Mouse (Mus musculus) heart, embryonic 10.5 days (tissue): ENCODE measurements at regions not wholly inside any gene's neighbourhood (a gene's known extent, or its start where the extent isn't known, plus 50 kb on each side); places are given as distances from the start of the nearest gene placed in this dataset.

Experiments
- DNase-seq: peaks from one replicate; pipeline ENCODE4 v3.0.0-alpha.2; 2017; ENCODE audit warnings: low spot score
- H3K27ac ChIP-seq: fragments of 300-500 bp; sonication (generic); 2 replicates; pipeline ENCODE4 v1.5.1; 2016; ENCODE audit warnings: mild to moderate bottlenecking
- H3K27me3 ChIP-seq: fragments of 300-500 bp; sonication (generic); 2 replicates; pipeline ENCODE4 v1.6.1; 2016; ENCODE audit warnings: mild to moderate bottlenecking; ENCODE audit not compliant: poor library complexity, insufficient read depth, severe bottlenecking
- H3K36me3 ChIP-seq: fragments of 300-500 bp; sonication (generic); 2 replicates; pipeline ENCODE4 v1.6.1; 2016; ENCODE audit warnings: mild to moderate bottlenecking, moderate library complexity
- H3K4me1 ChIP-seq: fragments of 300-500 bp; sonication (generic); 2 replicates; pipeline ENCODE4 v1.6.1; 2016; ENCODE audit warnings: mild to moderate bottlenecking
- H3K4me3 ChIP-seq: fragments of 300-500 bp; sonication (generic); 2 replicates; pipeline ENCODE4 v1.5.1; 2016; ENCODE audit warnings: mild to moderate bottlenecking, moderate library complexity
- H3K9me3 ChIP-seq: fragments of 300-500 bp; sonication (generic); 2 replicates; pipeline ENCODE4 v1.6.1; 2016; ENCODE audit warnings: mild to moderate bottlenecking, moderate library complexity
- WGBS: fragments of 180-500 bp; shearing (Covaris S2); methylation state at CpG from one replicate; pipeline ENCODE4 v1.1.7; 2016; 5-methylcytosine and 5-hydroxymethylcytosine counted together

DNA sequence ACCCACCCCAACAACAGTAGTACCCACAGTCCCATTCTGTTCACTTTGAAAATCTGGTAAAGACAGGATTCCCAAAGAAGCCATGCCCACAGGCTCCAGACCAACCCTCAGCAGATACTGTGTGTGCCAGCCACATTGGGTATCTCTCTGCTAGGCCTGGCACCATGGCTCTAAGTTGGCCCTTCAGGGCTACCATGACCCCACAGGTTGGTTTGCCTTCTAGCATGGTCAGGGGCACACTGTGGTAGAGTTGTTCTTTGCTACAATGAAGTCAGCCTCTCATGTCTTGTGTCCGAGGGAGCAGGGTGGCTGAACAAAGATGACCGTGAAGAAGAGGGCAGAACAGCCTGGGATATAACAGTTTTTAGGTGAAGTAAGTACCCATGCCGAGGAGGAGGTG, 59.8 kb upstream of the Slco4a1 start:
- peaks cover 76% of the 10 kb centered on the region for H3K4me1 ChIP-seq
- DNase-seq: no peak
- H3K27me3 ChIP-seq: no peaks in the 10 kb centered on the region
- no peaks in the 10 kb centered on the region for H3K9me3 ChIP-seq
- H3K36me3 ChIP-seq: peaks cover 40% of the 10 kb centered on the region; the same call in 1 of the 2 replicates
- 82% methylated on average over 3 of the region's 3 CpGs for WGBS
- H3K4me3 ChIP-seq: no peak overlapping the region
- H3K27ac ChIP-seq: no peak overlapping the region

GRCm38 (mm10) chr2:180395279-180396034, 60.6 kb upstream of the Slco4a1 start:
- no peak for DNase-seq
- Histone ChIP-seq H3K36me3 (peaks cover 42% of the 10 kb centered on the region; the same call in 1 of the 2 replicates), H3K27ac (peak overlapping the region; percentile 9; the same call in 1 of the 2 replicates), H3K9me3 (no peaks in the 10 kb centered on the region), H3K27me3 (no peaks in the 10 kb centered on the region), H3K4me3 (no peak overlapping the region), H3K4me1 (peaks cover 83% of the 10 kb centered on the region)
- WGBS: 51% methylated on average over 11 of the region's 11 CpGs

- DNase-seq: no peak
- 0 out of 2 replicates have a peak, but pooled peaks cover 5% of the 10 kb centered on the region for H3K27me3 ChIP-seq
- 43% methylated on average over 16 of the region's 16 CpGs for WGBS
- H3K27ac ChIP-seq: peak overlapping the region; percentile 77
- no peaks in the 10 kb centered on the region for H3K9me3 ChIP-seq
- peak overlapping the region; percentile 47 for H3K4me3 ChIP-seq
- peaks cover 80% of the 10 kb centered on the region for H3K4me1 ChIP-seq
- peaks cover 59% of the 10 kb centered on the region for H3K36me3 ChIP-seq
Measured at GRCm38 (mm10) chr2:180392846-180393700, 58.6 kb upstream of the Gata5 start.

DNA sequence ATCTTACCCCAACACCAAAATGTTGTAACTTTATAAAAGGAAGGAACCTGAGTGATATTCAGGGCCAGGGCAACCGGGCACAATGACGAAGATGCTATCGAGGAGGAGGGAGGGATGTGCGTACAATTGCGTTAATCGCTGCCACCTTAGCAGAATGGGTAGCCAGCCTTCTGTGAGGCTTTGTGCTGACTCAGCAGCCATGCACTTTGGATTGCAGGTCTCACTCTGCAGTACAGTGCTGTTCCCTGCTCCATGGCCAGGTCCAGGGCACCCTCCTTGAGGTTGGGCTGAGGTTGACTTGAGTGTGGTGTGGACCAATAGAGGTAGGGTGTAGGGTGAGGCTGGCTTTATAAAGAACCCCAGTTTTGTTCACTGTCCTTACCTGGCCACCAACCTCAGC, 57.8 kb upstream of the Gata5 start:
- Histone ChIP-seq H3K4me1 (peaks cover 76% of the 10 kb centered on the region), H3K36me3 (peaks cover 60% of the 10 kb centered on the region), H3K9me3 (no peaks in the 10 kb centered on the region), H3K4me3 (peak overlapping the region; percentile 47), H3K27me3 (peaks cover 9% of the 10 kb centered on the region), H3K27ac (peak overlapping the region; percentile 77)
- 87% methylated on average over 6 of the region's 6 CpGs for WGBS
- no peak for DNase-seq

GRCm38 (mm10) chr2:180391349-180391748, 56.9 kb upstream of the Gata5 start:
- H3K36me3 ChIP-seq: peaks cover 58% of the 10 kb centered on the region
- peaks cover 71% of the 10 kb centered on the region for H3K4me1 ChIP-seq
- no peak overlapping the region; the same call in 1 of the 2 replicates for H3K27ac ChIP-seq
- no peak for DNase-seq
- peak overlapping the region; percentile 83 for H3K4me3 ChIP-seq
- H3K27me3 ChIP-seq: peaks cover 16% of the 10 kb centered on the region
- WGBS: 61% methylated on average over 3 of the region's 3 CpGs
- no peaks in the 10 kb centered on the region for H3K9me3 ChIP-seq

- Histone ChIP-seq H3K36me3 (peaks cover 48% of the 10 kb centered on the region), H3K4me1 (peaks cover 68% of the 10 kb centered on the region), H3K9me3 (no peaks in the 10 kb centered on the region), H3K4me3 (peak overlapping the region; percentile 83), H3K27me3 (peaks cover 25% of the 10 kb centered on the region), H3K27ac (peak overlapping the region; percentile 96)
- no peak for DNase-seq
- WGBS: 56% methylated on average over 15 of the region's 15 CpGs
Measured at GRCm38 (mm10) chr2:180390216-180390996, 55.9 kb upstream of the Gata5 start.

- H3K27ac ChIP-seq: peak overlapping the region; percentile 96
- peak overlapping the region; percentile 83 for H3K4me3 ChIP-seq
- no peak for DNase-seq
- peaks cover 68% of the 10 kb centered on the region for H3K4me1 ChIP-seq
- H3K27me3 ChIP-seq: peaks cover 34% of the 10 kb centered on the region
- 7% methylated on average over 2 of the region's 2 CpGs for WGBS
- H3K36me3 ChIP-seq: peaks cover 46% of the 10 kb centered on the region
- no peaks in the 10 kb centered on the region for H3K9me3 ChIP-seq
Measured at GRCm38 (mm10) chr2:180389486-180389885, 55.0 kb upstream of the Gata5 start.

- peaks cover 44% of the 10 kb centered on the region for H3K36me3 ChIP-seq
- H3K27ac ChIP-seq: peak overlapping the region; percentile 96
- peaks cover 67% of the 10 kb centered on the region for H3K4me1 ChIP-seq
- 43% methylated on average over 12 of the region's 12 CpGs for WGBS
- DNase-seq: no peak
- peaks cover 39% of the 10 kb centered on the region for H3K27me3 ChIP-seq
- no peaks in the 10 kb centered on the region for H3K9me3 ChIP-seq
- peak overlapping the region; percentile 83 for H3K4me3 ChIP-seq
Measured at GRCm38 (mm10) chr2:180389013-180389412, 54.5 kb upstream of the Gata5 start.

DNA sequence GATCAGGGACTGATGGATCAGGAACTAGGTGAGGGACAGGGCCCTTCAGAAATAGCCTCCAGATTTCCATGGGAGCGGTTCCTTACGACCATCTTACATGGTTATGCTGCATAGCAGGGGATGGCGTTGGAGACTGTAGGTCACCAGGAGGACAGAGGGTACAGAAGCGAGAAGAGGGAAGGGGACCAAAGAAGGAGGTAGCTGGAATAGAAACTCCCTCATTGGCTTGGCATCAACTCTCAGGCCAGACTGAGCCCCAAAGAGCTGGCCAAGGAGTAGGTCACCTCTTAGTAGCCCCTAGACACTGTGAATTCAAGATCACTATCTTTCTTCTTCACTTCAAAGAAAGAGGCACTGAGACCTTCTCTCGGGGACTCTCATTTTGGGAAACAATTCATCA, 53.6 kb upstream of the Gata5 start:
- no peak for DNase-seq
- peaks cover 62% of the 10 kb centered on the region for H3K4me1 ChIP-seq
- H3K9me3 ChIP-seq: no peaks in the 10 kb centered on the region
- peak overlapping the region; percentile 96 for H3K27ac ChIP-seq
- peaks cover 36% of the 10 kb centered on the region for H3K36me3 ChIP-seq
- 42% methylated on average over 5 of the region's 5 CpGs for WGBS
- peaks cover 45% of the 10 kb centered on the region for H3K27me3 ChIP-seq
- H3K4me3 ChIP-seq: peak overlapping the region; percentile 83

GRCm38 (mm10) chr2:180387305-180387704, 52.8 kb upstream of the Gata5 start:
- Histone ChIP-seq H3K9me3 (no peaks in the 10 kb centered on the region), H3K4me3 (peak overlapping the region; percentile 83), H3K27me3 (peaks cover 45% of the 10 kb centered on the region), H3K27ac (peak overlapping the region; percentile 96), H3K36me3 (peaks cover 29% of the 10 kb centered on the region), H3K4me1 (peaks cover 59% of the 10 kb centered on the region)
- DNase-seq: no peak
- 36% methylated on average over 2 of the region's 2 CpGs for WGBS

DNA sequence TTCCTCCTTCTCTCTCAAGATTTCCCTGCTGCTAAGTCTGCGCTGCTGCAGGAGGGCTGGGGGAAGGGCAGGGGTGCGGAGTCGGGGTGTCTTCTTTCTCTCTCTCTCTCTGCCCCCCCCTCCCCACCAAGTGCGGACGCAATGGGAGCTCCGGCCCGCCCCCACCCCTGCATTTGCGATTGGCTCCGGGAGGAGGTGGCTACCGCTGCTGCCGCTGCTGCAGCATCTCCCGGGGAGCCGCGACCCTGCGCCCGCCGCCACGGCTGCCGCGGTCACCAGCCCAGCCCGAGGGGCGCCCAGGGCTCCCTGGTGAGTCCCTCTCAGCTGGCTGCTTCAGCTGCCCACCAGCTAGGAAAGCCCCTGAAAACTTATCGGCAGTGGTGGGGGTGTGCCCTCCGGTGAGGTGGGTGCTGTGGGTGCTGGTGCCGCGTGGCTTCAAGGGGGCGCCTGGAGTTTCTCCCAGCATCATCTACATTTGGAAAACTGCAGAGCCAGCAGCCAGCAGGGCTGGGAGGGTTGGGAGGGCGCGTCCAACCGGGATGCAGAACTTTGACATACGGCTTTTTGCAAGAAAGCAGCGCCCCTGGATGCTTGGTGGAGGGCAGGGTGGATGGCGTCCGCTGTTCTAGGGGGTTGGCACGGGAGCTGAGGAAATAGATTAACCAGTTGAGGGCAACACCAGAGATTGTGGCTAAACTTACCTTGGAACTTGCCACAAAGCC, 51.6 kb upstream of the Gata5 start:
- peaks cover 45% of the 10 kb centered on the region for H3K27me3 ChIP-seq
- peak overlapping the region; percentile 96 for H3K27ac ChIP-seq
- H3K36me3 ChIP-seq: peaks cover 26% of the 10 kb centered on the region
- WGBS: under 1% methylated on average over 35 of the region's 35 CpGs
- H3K4me1 ChIP-seq: peaks cover 52% of the 10 kb centered on the region
- no peaks in the 10 kb centered on the region for H3K9me3 ChIP-seq
- peak overlapping the region; percentile 83 for H3K4me3 ChIP-seq
- no peak for DNase-seq
